Comparison of ENCODE assay signal across 21 mouse cellular contexts in genomic region chr4:40187956-40188355, GRCm38 (mm10). TPM values are rescaled to one million over a fixed set of nuclear protein-coding genes. Genes with fewer than 3 reads are reported as not detected.
DNase-seq lines count a peak whose midpoint lies in the region; ATAC-seq and TF ChIP-seq lines count a peak whose summit lies in the region.
"Had no signal": no experiment of that assay in that cellular context is flagged by ENCODE, and none has a peak within 500 bp of the region (broad histone marks: within the 10 kb centered on the region; RNA-seq: fewer than 3 reads in every experiment).

No protein-coding gene starts in this region.

- ATAC-seq in lung, embryonic 14.5 days (ENCODE audit: insufficient read depth): no peak
- ATAC-seq in CD4-positive, CD25-positive, alpha-beta regulatory T cell, adult 4 months: no peak
- ATAC-seq: forebrain, embryonic 13.5 days; forebrain, embryonic 15.5 days; forebrain, postnatal 0 days had no signal

- no peak overlapping the region for H3K4me3 ChIP-seq in lung, embryonic 14.5 days (ENCODE audit: low read depth, low read length)
- H3K4me3 ChIP-seq in ES-Bruce4 (ENCODE audit: low read depth, low read length): no peak overlapping the region
- H3K4me3 ChIP-seq: embryonic facial prominence, embryonic 10.5 days; embryonic facial prominence, embryonic 12.5 days; forebrain, embryonic 13.5 days; forebrain, embryonic 15.5 days had no signal

- no peak overlapping the region for H3K27ac ChIP-seq in lung, embryonic 14.5 days (ENCODE audit: low read depth)
- H3K27ac ChIP-seq in ES-Bruce4 (ENCODE audit: insufficient read depth, low read length): no peak overlapping the region
- H3K27ac ChIP-seq: embryonic facial prominence, embryonic 10.5 days; embryonic facial prominence, embryonic 12.5 days; forebrain, embryonic 13.5 days; forebrain, embryonic 15.5 days had no signal

- 71% methylated on average over 7 of the region's 7 CpGs for WGBS in lung, embryonic 14.5 days

- no peaks in the 10 kb centered on the region for H3K9me3 ChIP-seq in lung, embryonic 14.5 days (ENCODE audit: low read depth, low read length)
- no peaks in the 10 kb centered on the region for H3K9me3 ChIP-seq in ES-Bruce4 (replicated peaks; ENCODE audit: control insufficient read depth, insufficient read depth, low read length, poor library complexity, severe bottlenecking)
- H3K9me3 ChIP-seq: embryonic facial prominence, embryonic 10.5 days; embryonic facial prominence, embryonic 12.5 days; forebrain, embryonic 13.5 days; forebrain, embryonic 15.5 days had no signal

- peak; percentile 13 for DNase-seq in lung, embryonic 14.5 days
- no peak for DNase-seq in lung, adult 18-20 months
- DNase-seq in R1 (ENCODE audit: low read depth, low spot score): peak; percentile 71
- DNase-seq in yolk sac, embryonic 10.5 days (ENCODE audit: low spot score): peak; percentile 32
- no peak for DNase-seq in kidney, adult 9 months
- DNase-seq: adrenal gland, adult 8-10 months; adrenal gland, postnatal 14 days; adrenal gland, postnatal 36 days; B cell, adult 2 months; cerebellum, adult 11-12 months; cerebellum, adult 2 months; cerebellum, adult 9-10 months; cerebellum, postnatal 10 days; cerebellum, postnatal 25 days; forebrain, postnatal 0 days had no signal

- no peaks in the 10 kb centered on the region for H3K27me3 ChIP-seq in lung, embryonic 14.5 days (ENCODE audit: insufficient read depth, low read length)
- no peaks in the 10 kb centered on the region for H3K27me3 ChIP-seq in ES-Bruce4 (ENCODE audit: control insufficient read depth, insufficient read depth, low read length, poor library complexity, severe bottlenecking)
- H3K27me3 ChIP-seq: embryonic facial prominence, embryonic 12.5 days; forebrain, embryonic 13.5 days; forebrain, embryonic 15.5 days had no signal

- no peak for TF ChIP-seq POLR2A in ES-Bruce4 (IDR thresholded peaks at IDR 0.05; ENCODE audit: insufficient read depth, low read length)

- H3K4me2 ChIP-seq in lung, embryonic 14.5 days: no peak overlapping the region
- H3K4me2 ChIP-seq: embryonic facial prominence, embryonic 12.5 days; forebrain, embryonic 13.5 days; forebrain, embryonic 15.5 days had no signal

- no peak overlapping the region for H3K9ac ChIP-seq in lung, embryonic 14.5 days
- no peak overlapping the region for H3K9ac ChIP-seq in ES-Bruce4 (ENCODE audit: low read depth, poor library complexity, severe bottlenecking)
- H3K9ac ChIP-seq: embryonic facial prominence, embryonic 12.5 days; forebrain, embryonic 13.5 days; forebrain, embryonic 15.5 days; forebrain, postnatal 0 days had no signal

- no peaks in the 10 kb centered on the region for H3K4me1 ChIP-seq in lung, embryonic 14.5 days (ENCODE audit: insufficient read depth)
- peaks cover 3% of the 10 kb centered on the region for H3K4me1 ChIP-seq in ES-Bruce4 (ENCODE audit: control insufficient read depth, insufficient read depth, low read length)
- H3K4me1 ChIP-seq: forebrain, embryonic 13.5 days; forebrain, embryonic 15.5 days had no signal

- peak; percentile 36; the same call in 1 of the 2 replicates for TF ChIP-seq EP300 in ES-Bruce4 (IDR thresholded peaks at IDR 0.05; ENCODE audit: insufficient read depth, low read depth, low read length)

- TF ChIP-seq CTCF in lung, embryonic 14.5 days (IDR thresholded peaks at IDR 0.05; ENCODE audit: low read depth): no peak
- TF ChIP-seq CTCF in ES-Bruce4 (IDR thresholded peaks at IDR 0.05; ENCODE audit: low read depth, low read length): no peak

- peaks cover 79% of the 10 kb centered on the region for H3K36me3 ChIP-seq in lung, embryonic 14.5 days (ENCODE audit: insufficient read depth)
- H3K36me3 ChIP-seq in ES-Bruce4 (ENCODE audit: control insufficient read depth, insufficient read depth, low read length, poor library complexity, severe bottlenecking): no peaks in the 10 kb centered on the region; the same call in 1 of the 2 replicates

RNA-seq across cellular contexts. Expression of gene Aco1, which starts 45.1 kb away (rescaled TPM):
- 60.1 and 63.4 TPM in 2 replicates for polyA plus RNA-seq in lung, embryonic 14.5 days (2014; fragmentation: Nextera tagmentation; extraction: Ambion mirVana)
- polyA plus RNA-seq in ES-Bruce4 (2011; ENCODE audit: insufficient read depth, insufficient read length, low read depth, missing spikeins): 46.7 and 49.5 TPM in 2 replicates
- polyA plus RNA-seq in CD4-positive, CD25-positive, alpha-beta regulatory T cell, adult 4 months (2017; shearing (Covaris generic)): 10 to 100 TPM; 18.8 to 30.0 TPM

RNA-seq across cellular contexts. Expression of gene Ddx58, which starts 51.7 kb away (rescaled TPM):
- 7.6 and 9.2 TPM in 2 replicates for polyA plus RNA-seq in lung, embryonic 14.5 days (2014; fragmentation: Nextera tagmentation; extraction: Ambion mirVana)
- 43.6 and 45.1 TPM in 2 replicates for polyA plus RNA-seq in ES-Bruce4 (2011; ENCODE audit: insufficient read depth, insufficient read length, low read depth, missing spikeins)
- 100 to 1,000 TPM in 1 of 2 experiments, 10 to 100 TPM in 1; 85.3 to 103 TPM for polyA plus RNA-seq in CD4-positive, CD25-positive, alpha-beta regulatory T cell, adult 4 months (2017; shearing (Covaris generic))

Comparison
In these comparisons a context has a peak if more than half of its experiments do, and no peak if none do; other contexts are left out.
1. DNase-seq: peak in lung, embryonic 14.5 days (single experiment), R1 (single experiment) and yolk sac, embryonic 10.5 days (single experiment); none in lung, adult 18-20 months (0 of 2) and kidney, adult 9 months (single experiment).